Mouse (Mus musculus): ENCODE results near the gene Igfals. TPM values are rescaled to one million over a fixed set of nuclear protein-coding genes. Genes with fewer than 3 reads are reported as not detected.

Igfals gene
- polyA plus RNA-seq, 1 experiment from 2014 or later = 0.12 TPM

DNA sequence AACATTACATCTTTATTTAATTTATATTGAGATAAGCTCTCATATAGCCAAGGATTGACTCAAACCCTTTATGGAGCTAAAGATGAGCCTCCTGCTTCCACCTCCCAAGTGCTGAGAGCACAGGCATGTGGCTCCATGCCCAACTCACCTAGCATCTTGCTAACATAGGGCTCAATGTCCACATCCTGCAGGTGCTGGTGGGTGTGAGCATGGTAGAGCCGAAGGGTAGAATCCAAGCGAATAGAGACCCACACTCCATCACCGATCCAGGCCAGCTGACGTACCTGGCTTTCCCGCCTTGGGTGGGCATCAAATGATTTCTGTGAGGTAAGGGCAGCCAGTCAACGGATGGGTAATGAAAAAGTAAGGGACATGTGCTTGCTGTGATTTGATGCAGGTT, 34.2 kb downstream of the Igfals start:
- ATAC-seq (no peak), DNase-seq (ENCODE audit: low read depth, low spot score) (no peak)
- ChIA-PET CTCF (interaction anchor here (1.4 kb wide), 1 partner anchor 16 kb away, joined by 3 read pairs; no protein-coding TSS in a partner anchor), POLR2A (no interaction called here)
- no peak for TF ChIP-seq CTCF (IDR thresholded peaks at IDR 0.05)
- in situ Hi-C loops (cut with MboI; ENCODE audit: low pct_unique_long_range_greater_than_20kb) = no loop called here
- no peaks in the 10 kb centered on the region for H3K27me3 ChIP-seq

DNA sequence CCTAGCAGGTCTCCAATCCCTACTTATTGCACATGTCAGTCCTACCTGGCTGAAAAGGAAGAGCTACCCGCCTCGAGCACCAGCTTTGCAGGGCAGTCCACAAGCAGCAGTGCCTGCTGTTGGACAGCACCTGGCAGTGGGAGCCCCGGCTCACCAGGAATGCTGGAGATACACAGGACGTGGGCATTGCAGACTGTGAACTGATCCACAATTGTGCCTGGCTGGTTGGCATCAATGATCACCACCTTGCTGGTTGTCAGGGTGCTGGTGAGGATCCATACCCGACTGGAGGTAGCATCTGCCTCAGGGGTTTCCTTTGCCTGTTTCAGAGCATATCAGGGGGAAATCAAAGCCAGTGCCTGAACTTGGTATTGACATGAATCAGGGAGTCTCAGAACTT, 36.3 kb downstream of the Igfals start:
- no peaks in the 10 kb centered on the region for H3K27me3 ChIP-seq
- CTCF ChIA-PET = interaction anchor here (1.2 to 1.7 kb wide), 2 partner anchors 26 to 30 kb away, joined by 4 to 5 read pairs; no protein-coding TSS in a partner anchor
- no peak for ATAC-seq
- TF ChIP-seq CTCF (IDR thresholded peaks at IDR 0.05) = no peak
- in situ Hi-C loops (cut with MboI; ENCODE audit: low pct_unique_long_range_greater_than_20kb) = no loop called here
- POLR2A ChIA-PET = interaction anchor here (1.4 kb wide), 1 partner anchor 9 kb away, joined by 3 read pairs; no protein-coding TSS in a partner anchor
- DNase-seq (ENCODE audit: low read depth, low spot score) = no peak

DNA sequence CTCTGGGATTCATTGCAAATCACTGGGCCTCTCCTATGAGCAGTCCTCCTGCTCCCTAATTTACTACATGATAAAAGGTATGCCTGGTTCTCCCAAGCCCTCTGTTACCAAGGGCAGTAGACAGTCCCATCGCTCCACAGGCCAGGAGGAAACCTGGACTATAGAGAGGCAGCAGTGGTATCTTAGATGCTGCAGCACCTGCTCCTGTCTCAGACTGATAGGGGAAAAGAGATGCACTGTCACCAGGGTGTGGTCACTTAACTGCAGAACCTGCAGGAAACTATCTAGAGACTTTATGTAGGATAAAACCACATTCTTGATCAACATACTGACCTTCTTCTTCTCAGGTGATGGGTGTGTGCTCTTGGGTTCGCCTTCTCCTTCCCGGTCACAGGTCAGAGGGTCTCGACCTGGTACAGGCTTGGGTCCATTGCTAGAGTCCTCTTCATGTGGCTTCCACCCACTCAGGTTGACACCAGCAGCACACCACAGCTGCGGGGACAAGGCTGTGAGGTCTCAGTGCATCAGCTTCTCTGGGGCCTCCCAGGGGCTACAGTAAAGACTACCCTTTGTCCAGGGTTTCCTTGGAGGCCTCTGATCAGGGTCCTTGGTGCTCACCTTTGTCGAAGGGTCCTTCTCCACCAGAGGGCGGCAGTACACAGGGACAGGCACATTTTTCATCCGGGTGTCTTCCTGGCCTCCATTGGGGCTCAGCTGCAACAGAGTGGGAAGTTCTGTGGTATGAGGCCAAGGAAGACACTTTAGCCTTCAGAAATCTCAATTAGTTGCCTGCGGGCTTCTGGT, 37.1 kb downstream of the Igfals start:
- DNase-seq (ENCODE audit: low read depth, low spot score) = no peak
- in situ Hi-C loops (cut with MboI; ENCODE audit: low pct_unique_long_range_greater_than_20kb) = no loop called here
- ChIA-PET CTCF (interaction anchor here (1.2 to 1.7 kb wide), 5 partner anchors 13 to 57 kb away, joined by 3 to 5 read pairs (median 4); no protein-coding TSS in a partner anchor), POLR2A (interaction anchor here (1.4 to 2.3 kb wide), 2 partner anchors 8 to 12 kb away, joined by 3 to 5 read pairs; no protein-coding TSS in a partner anchor)
- ATAC-seq = no peak
- H3K27me3 ChIP-seq = no peaks in the 10 kb centered on the region
- no peak for TF ChIP-seq CTCF (IDR thresholded peaks at IDR 0.05)

DNA sequence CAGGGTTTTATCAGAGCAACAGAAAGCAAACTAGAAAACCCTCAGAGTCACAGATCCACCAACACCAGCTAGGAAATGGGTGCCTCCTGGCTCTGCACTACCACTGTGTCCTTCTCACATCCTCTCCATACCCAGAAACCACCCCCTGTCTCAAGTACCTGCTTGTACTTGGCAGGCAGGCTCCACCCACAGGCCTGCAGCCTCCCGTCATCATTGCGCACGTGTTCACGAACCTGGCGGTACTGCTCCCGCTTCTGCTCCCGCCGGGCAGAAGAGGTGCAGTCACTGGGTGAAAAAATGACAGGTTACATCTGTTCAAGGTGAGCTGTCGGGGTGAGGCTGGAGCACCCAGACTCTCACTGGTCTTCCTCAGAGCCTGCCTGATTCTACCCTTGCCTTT, 38.0 kb downstream of the Igfals start:
- ATAC-seq = no peak
- H3K27me3 ChIP-seq = no peaks in the 10 kb centered on the region
- no peak for TF ChIP-seq CTCF (IDR thresholded peaks at IDR 0.05)
- in situ Hi-C loops (cut with MboI; ENCODE audit: low pct_unique_long_range_greater_than_20kb) = no loop called here
- POLR2A ChIA-PET = interaction anchor here (2.3 kb wide), 1 partner anchor 11 kb away, joined by 5 read pairs; no protein-coding TSS in a partner anchor
- CTCF ChIA-PET = interaction anchor here (0.6 to 1.7 kb wide), 5 partner anchors 12 to 58 kb away, joined by 3 to 5 read pairs (median 3); no protein-coding TSS in a partner anchor
- no peak for DNase-seq (ENCODE audit: low read depth, low spot score)

DNA sequence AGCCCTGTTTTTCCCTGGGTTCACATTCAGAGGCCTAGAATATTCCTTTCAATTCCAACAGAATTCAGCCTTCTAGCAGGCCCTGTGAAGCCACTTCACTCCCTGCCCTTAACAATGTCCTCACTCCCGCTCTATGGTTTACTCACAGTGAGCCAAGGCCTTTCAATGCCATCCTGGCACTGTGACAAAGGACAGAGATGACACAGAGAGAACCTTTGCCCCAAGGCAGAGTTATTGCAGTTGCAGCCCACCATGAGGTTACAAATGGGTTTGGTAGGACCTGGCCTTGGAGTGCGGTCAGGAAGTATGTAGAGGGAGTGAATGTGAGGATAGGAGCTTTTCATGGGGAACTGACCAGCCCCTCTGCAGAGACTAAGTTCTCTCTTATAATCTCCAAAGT, 41.8 kb downstream of the Igfals start:
- H3K27me3 ChIP-seq = no peaks in the 10 kb centered on the region
- ChIA-PET POLR2A (no interaction called here), CTCF (no interaction called here)
- TF ChIP-seq CTCF (IDR thresholded peaks at IDR 0.05) = no peak
- ATAC-seq (no peak), DNase-seq (ENCODE audit: low read depth, low spot score) (no peak)
- in situ Hi-C loops (cut with MboI; ENCODE audit: low pct_unique_long_range_greater_than_20kb) = no loop called here

DNA sequence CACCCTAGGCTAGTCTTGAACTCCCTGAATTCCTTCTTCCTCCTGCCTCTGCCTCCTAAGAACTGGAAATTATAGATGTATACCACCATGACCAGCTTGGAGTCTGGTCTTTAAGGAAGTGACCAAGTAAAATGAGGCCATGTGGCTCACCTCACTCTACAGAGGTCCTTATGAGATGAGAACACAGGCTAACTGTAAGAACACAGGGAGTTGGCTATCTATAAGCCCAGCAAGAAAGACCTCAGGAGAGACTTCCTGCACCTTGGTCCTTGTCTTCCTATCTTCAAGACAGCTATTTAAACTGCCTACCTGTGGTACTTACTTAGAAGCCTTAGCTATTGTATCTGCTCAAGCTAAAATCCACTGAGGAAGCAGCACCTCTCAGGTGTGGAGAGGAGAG, 48.2 kb downstream of the Igfals start:
- ChIA-PET CTCF (interaction anchor here (1.0 kb wide), 1 partner anchor 16 kb away, joined by 4 read pairs; no protein-coding TSS in a partner anchor), POLR2A (interaction anchor here (1.4 kb wide), 1 partner anchor 19 kb away, joined by 3 read pairs; the partner anchor contains the start of genes Eme2 and Mrps34)
- no peak for DNase-seq (ENCODE audit: low read depth, low spot score)
- TF ChIP-seq CTCF (IDR thresholded peaks at IDR 0.05) = no peak
- H3K27me3 ChIP-seq = no peaks in the 10 kb centered on the region
- no peak for ATAC-seq
- in situ Hi-C loops (cut with MboI; ENCODE audit: low pct_unique_long_range_greater_than_20kb) = no loop called here

DNA sequence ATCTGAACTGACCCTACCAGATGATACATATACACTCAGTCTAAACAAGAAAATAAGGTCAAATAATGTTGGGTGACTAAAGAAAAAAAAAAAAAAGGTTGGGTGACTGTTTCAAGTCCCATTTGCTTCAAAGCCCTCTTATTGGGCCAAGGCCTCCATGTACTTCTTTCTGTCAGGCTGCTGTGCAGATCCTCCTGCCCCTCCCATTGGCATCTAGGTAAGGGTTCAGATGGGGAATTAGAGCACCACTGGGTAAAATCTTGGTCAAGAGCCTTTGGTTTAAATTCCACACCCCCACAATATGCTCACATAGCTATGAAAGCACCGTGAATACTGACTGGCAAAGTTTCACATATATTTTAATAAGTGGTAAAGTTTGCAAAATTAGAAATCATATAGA, 57.4 kb downstream of the Igfals start:
- ATAC-seq (no peak), DNase-seq (ENCODE audit: low read depth, low spot score) (no peak)
- ChIA-PET CTCF (no interaction called here), POLR2A (interaction anchor here (0.7 kb wide), 1 partner anchor 26 kb away, joined by 5 read pairs; no protein-coding TSS in a partner anchor)
- in situ Hi-C loops (cut with MboI; ENCODE audit: low pct_unique_long_range_greater_than_20kb) = no loop called here
- TF ChIP-seq CTCF (IDR thresholded peaks at IDR 0.05) = no peak
- H3K27me3 ChIP-seq = no peaks in the 10 kb centered on the region

DNA sequence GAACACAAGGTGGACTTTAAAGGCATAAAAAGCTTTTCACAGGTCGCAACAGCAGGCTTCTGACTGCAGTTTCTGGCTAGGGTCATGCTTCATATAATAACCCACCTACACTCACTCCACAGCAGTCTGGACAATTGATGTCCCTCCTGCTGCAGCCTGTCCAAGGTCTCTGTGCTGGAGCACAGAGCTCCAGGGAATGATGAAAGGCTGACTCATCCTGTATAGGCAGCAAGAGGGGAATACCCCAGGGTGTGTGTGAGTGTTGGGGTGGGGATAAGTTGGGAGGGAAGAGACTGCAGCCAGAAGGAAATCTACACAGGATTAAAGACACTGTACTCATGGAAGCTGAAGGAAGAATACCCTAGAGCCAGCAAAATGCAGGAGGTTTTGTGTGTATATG, 63.7 kb downstream of the Igfals start:
- no peak for DNase-seq (ENCODE audit: low read depth, low spot score)
- peak; percentile 74 for ATAC-seq
- in situ Hi-C loops (cut with MboI; ENCODE audit: low pct_unique_long_range_greater_than_20kb) = no loop called here
- ChIA-PET CTCF (interaction anchor here (1.2 to 3.2 kb wide), 2 partner anchors 14 to 16 kb away, joined by 4 to 11 read pairs; no protein-coding TSS in a partner anchor), POLR2A (interaction anchor here (1.3 kb wide), 1 partner anchor 8 kb away, joined by 4 read pairs; no protein-coding TSS in a partner anchor)
- no peak for TF ChIP-seq CTCF (IDR thresholded peaks at IDR 0.05)
- H3K27me3 ChIP-seq = no peaks in the 10 kb centered on the region

Other genes starting within 250 kb of the Igfals start
- gene Tsc2, start 233.4 kb upstream of the Igfals start, polyA plus RNA-seq (2021) = 93.5 TPM
- gene Nthl1, start 233.3 kb upstream of the Igfals start, polyA plus RNA-seq (2021) = 33.4 TPM
- 32.3 TPM for gene Slc9a3r2, start 215.7 kb upstream of the Igfals start, polyA plus RNA-seq (2021)
- gene Npw, start 207.5 kb upstream of the Igfals start, polyA plus RNA-seq (2021) = not detected
- gene Zfp598, start 196.3 kb upstream of the Igfals start, polyA plus RNA-seq (2021) = 48.0 TPM
- 2.7 TPM for gene Syngr3, start 176.0 kb upstream of the Igfals start, polyA plus RNA-seq (2021)
- gene Gfer, start 169.8 kb upstream of the Igfals start, polyA plus RNA-seq (2021) = 47.6 TPM
- 2.4 TPM for gene Noxo1, start 169.8 kb upstream of the Igfals start, polyA plus RNA-seq (2021)
- gene Tbl3, start 158.3 kb upstream of the Igfals start, polyA plus RNA-seq (2021) = 66.1 TPM
- 0.08 TPM for gene Rnf151, start 147.9 kb upstream of the Igfals start, polyA plus RNA-seq (2021)
- 1,141 TPM for gene Rps2, start 147.9 kb upstream of the Igfals start, polyA plus RNA-seq (2021)
- gene Ndufb10, start 141.5 kb upstream of the Igfals start, polyA plus RNA-seq (2021) = 362 TPM
- 0.15 TPM for gene Rpl3l, start 138.2 kb upstream of the Igfals start, polyA plus RNA-seq (2021)
- 100 TPM for gene Msrb1, start 129.4 kb upstream of the Igfals start, polyA plus RNA-seq (2021)
- gene Hs3st6, start 113.0 kb upstream of the Igfals start, polyA plus RNA-seq (2021) = 2.9 TPM
- gene Meiob, start 61.7 kb upstream of the Igfals start, polyA plus RNA-seq (2021) = 0.09 TPM
- gene Hagh, start 25.9 kb upstream of the Igfals start, polyA plus RNA-seq (2021) = 116 TPM
- gene Fahd1, start 15.6 kb upstream of the Igfals start, polyA plus RNA-seq (2021) = 41.2 TPM
- 49.8 TPM for gene Nubp2, start 20.4 kb downstream of the Igfals start, polyA plus RNA-seq (2021)
- 32.4 TPM for gene Spsb3, start 20.6 kb downstream of the Igfals start, polyA plus RNA-seq (2021)
- gene Eme2, start 29.1 kb downstream of the Igfals start, polyA plus RNA-seq (2021) = 21.4 TPM
- gene Mrps34, start 29.1 kb downstream of the Igfals start, polyA plus RNA-seq (2021) = 115 TPM
- gene Nme3, start 30.5 kb downstream of the Igfals start, polyA plus RNA-seq (2021) = 39.8 TPM
- 66.3 TPM for gene Mapk8ip3, start 71.0 kb downstream of the Igfals start, polyA plus RNA-seq (2021)
- gene Jpt2, start 94.7 kb downstream of the Igfals start, polyA plus RNA-seq (2021) = 50.2 TPM
- 14.6 TPM for gene Cramp1l, start 149.8 kb downstream of the Igfals start, polyA plus RNA-seq (2021)
- 24.5 TPM for gene Ift140, start 150.1 kb downstream of the Igfals start, polyA plus RNA-seq (2021)
- 0.14 TPM for gene Tmem204, start 217.6 kb downstream of the Igfals start, polyA plus RNA-seq (2021)
- gene Telo2, start 250.0 kb downstream of the Igfals start, polyA plus RNA-seq (2021) = 26.7 TPM